Mouse (Mus musculus): Measurements from ENCODE around the gene Ddb2. TPM values are rescaled to one million over a fixed set of nuclear protein-coding genes. Genes with fewer than 3 reads are reported as not detected.

Ddb2 gene
- polyA plus RNA-seq (2012; fragmentation: generic; extraction: Trizol), result 2.0 TPM

- H3K27me3 ChIP-seq (ENCODE audit: control insufficient read depth, insufficient read depth, insufficient read length), result no peaks in the 10 kb centered on the region
- TF ChIP-seq POLR2AphosphoS2 (IDR thresholded peaks at IDR 0.05; ENCODE audit: insufficient read length, low read depth) (peak; percentile 69), POLR2A (IDR thresholded peaks at IDR 0.05; ENCODE audit: insufficient read length, low read depth) (peak; percentile 73), MYOG (IDR thresholded peaks at IDR 0.05; ENCODE audit: control insufficient read depth in 1 of 3, insufficient read depth in 1 of 3, insufficient read length in 2 of 3, low read depth in 2 of 3) (no peak)
- H3K4me2 ChIP-seq (ENCODE audit: low read depth), result peak within 1 kb of the TSS; percentile 94
- peak within 1 kb of the TSS; percentile 67 for H3K4me3 ChIP-seq
- H3ac ChIP-seq (ENCODE audit: control insufficient read depth, insufficient read length), result no peak within 1 kb of the TSS
- H3K36me3 ChIP-seq (ENCODE audit: control insufficient read depth, insufficient read depth), result no peaks in the 10 kb centered on the region
- H3K79me2 ChIP-seq (ENCODE audit: control insufficient read depth, insufficient read depth), result no peaks in the 10 kb centered on the region
Observed at GRCm38 (mm10) chr2:91236601-91237510, at the start of gene Ddb2. Gene Ddb2, minus strand, starts transcription at chr2:91236982.

- Histone ChIP-seq H3K36me3 (ENCODE audit: control insufficient read depth, insufficient read depth) (no peaks in the 10 kb centered on the region), H3K4me3 (no peak overlapping the region), H3K27me3 (ENCODE audit: control insufficient read depth, insufficient read depth, insufficient read length) (no peaks in the 10 kb centered on the region), H3K79me2 (ENCODE audit: control insufficient read depth, insufficient read depth) (no peaks in the 10 kb centered on the region), H3ac (ENCODE audit: control insufficient read depth, insufficient read length) (no peak overlapping the region), H3K4me2 (ENCODE audit: low read depth) (no peak overlapping the region)
- no peak for TF ChIP-seq REST (IDR thresholded peaks at IDR 0.05; ENCODE audit: insufficient read depth, insufficient read length)
- peak in 2 of 3 experiments; percentile 12 to 31 for TF ChIP-seq MYOD1 (IDR thresholded peaks at IDR 0.05; ENCODE audit: control insufficient read depth in 1 of 3, insufficient read length in 2 of 3, low read depth in 2 of 3)
Observed at GRCm38 (mm10) chr2:91285885-91286505, 49.2 kb upstream of the Ddb2 start.

GRCm38 (mm10) chr2:91284375-91285199 is 47.8 kb upstream of the Ddb2 start:
- no peaks in the 10 kb centered on the region for H3K36me3 ChIP-seq (ENCODE audit: control insufficient read depth, insufficient read depth)
- no peak overlapping the region for H3ac ChIP-seq (ENCODE audit: control insufficient read depth, insufficient read length)
- no peaks in the 10 kb centered on the region for H3K27me3 ChIP-seq (ENCODE audit: control insufficient read depth, insufficient read depth, insufficient read length)
- no peak overlapping the region for H3K4me2 ChIP-seq (ENCODE audit: low read depth)
- H3K79me2 ChIP-seq (ENCODE audit: control insufficient read depth, insufficient read depth), result no peaks in the 10 kb centered on the region
- no peak for TF ChIP-seq MYOG (IDR thresholded peaks at IDR 0.05; ENCODE audit: control insufficient read depth in 1 of 3, insufficient read depth in 1 of 3, insufficient read length in 2 of 3, low read depth in 2 of 3)
- TF ChIP-seq SRF (IDR thresholded peaks at IDR 0.05; ENCODE audit: control insufficient read depth, insufficient read length, low read depth), result no peak
- TF ChIP-seq POLR2AphosphoS2 (IDR thresholded peaks at IDR 0.05; ENCODE audit: insufficient read length, low read depth), result peak; percentile 15
- no peak for TF ChIP-seq MYOD1 (IDR thresholded peaks at IDR 0.05; ENCODE audit: control insufficient read depth in 1 of 3, insufficient read length in 2 of 3, low read depth in 2 of 3)
- H3K4me3 ChIP-seq, result no peak overlapping the region

GRCm38 (mm10) chr2:91283972-91284371 is 47.2 kb upstream of the Ddb2 start:
- Histone ChIP-seq H3K4me2 (ENCODE audit: low read depth) (no peak overlapping the region), H3ac (ENCODE audit: control insufficient read depth, insufficient read length) (no peak overlapping the region), H3K4me3 (no peak overlapping the region), H3K27me3 (ENCODE audit: control insufficient read depth, insufficient read depth, insufficient read length) (no peaks in the 10 kb centered on the region), H3K79me2 (ENCODE audit: control insufficient read depth, insufficient read depth) (no peaks in the 10 kb centered on the region), H3K36me3 (ENCODE audit: control insufficient read depth, insufficient read depth) (no peaks in the 10 kb centered on the region)
- TF ChIP-seq MYOG (IDR thresholded peaks at IDR 0.05; ENCODE audit: control insufficient read depth in 1 of 3, insufficient read depth in 1 of 3, insufficient read length in 2 of 3, low read depth in 2 of 3), result no peak
- TF ChIP-seq CEBPB (IDR thresholded peaks at IDR 0.05; ENCODE audit: insufficient read depth, poor library complexity, severe bottlenecking), result no peak
- no peak for TF ChIP-seq REST (IDR thresholded peaks at IDR 0.05; ENCODE audit: insufficient read depth, insufficient read length)
- TF ChIP-seq USF1 (IDR thresholded peaks at IDR 0.05; ENCODE audit: low read depth), result no peak
- no peak for TF ChIP-seq POLR2A (IDR thresholded peaks at IDR 0.05; ENCODE audit: insufficient read length, low read depth)
- TF ChIP-seq MYOD1 (IDR thresholded peaks at IDR 0.05; ENCODE audit: control insufficient read depth in 1 of 3, insufficient read length in 2 of 3, low read depth in 2 of 3), result no peak
- no peak for TF ChIP-seq SRF (IDR thresholded peaks at IDR 0.05; ENCODE audit: control insufficient read depth, insufficient read length, low read depth)
- TF ChIP-seq TCF12 (IDR thresholded peaks at IDR 0.05; ENCODE audit: insufficient read depth, poor library complexity, severe bottlenecking), result no peak
- no peak for TF ChIP-seq POLR2AphosphoS2 (IDR thresholded peaks at IDR 0.05; ENCODE audit: insufficient read length, low read depth)
- no peak for TF ChIP-seq E2F4 (IDR thresholded peaks at IDR 0.05; ENCODE audit: insufficient read depth)
- TF ChIP-seq TCF3 (IDR thresholded peaks at IDR 0.05; ENCODE audit: insufficient read length, low read depth), result no peak
- no peak for TF ChIP-seq MAX (IDR thresholded peaks at IDR 0.05; ENCODE audit: low read depth)

GRCm38 (mm10) chr2:91281366-91281765 is 44.6 kb upstream of the Ddb2 start:
- no peak for TF ChIP-seq TCF12 (IDR thresholded peaks at IDR 0.05; ENCODE audit: insufficient read depth, poor library complexity, severe bottlenecking)
- no peak for TF ChIP-seq POLR2A (IDR thresholded peaks at IDR 0.05; ENCODE audit: insufficient read length, low read depth)
- peak; percentile 61 for TF ChIP-seq POLR2AphosphoS2 (IDR thresholded peaks at IDR 0.05; ENCODE audit: insufficient read length, low read depth)
- no peak for TF ChIP-seq MAX (IDR thresholded peaks at IDR 0.05; ENCODE audit: low read depth)
- Histone ChIP-seq H3K36me3 (ENCODE audit: control insufficient read depth, insufficient read depth) (no peaks in the 10 kb centered on the region), H3K4me3 (no peak overlapping the region), H3ac (ENCODE audit: control insufficient read depth, insufficient read length) (no peak overlapping the region), H3K4me2 (ENCODE audit: low read depth) (no peak overlapping the region), H3K27me3 (ENCODE audit: control insufficient read depth, insufficient read depth, insufficient read length) (no peaks in the 10 kb centered on the region), H3K79me2 (ENCODE audit: control insufficient read depth, insufficient read depth) (no peaks in the 10 kb centered on the region)
